ENCODE assay signal across 12 mouse cellular contexts in genomic region chr6:50252690-50253089, GRCm38 (mm10). TPM values are rescaled to one million over a fixed set of nuclear protein-coding genes. Genes with fewer than 3 reads are reported as not detected.
DNase-seq lines count a peak whose midpoint lies in the region; ATAC-seq lines count a peak whose summit lies in the region.
"Had no signal": no experiment of that assay in that cellular context is flagged by ENCODE, and none has a peak within 500 bp of the region (broad histone marks: within the 10 kb centered on the region; RNA-seq: fewer than 3 reads in every experiment).

No protein-coding gene starts in this region.

- H3K27ac ChIP-seq in heart, embryonic 10.5 days: no peak overlapping the region
- no peak overlapping the region for H3K27ac ChIP-seq in forebrain, embryonic 11.5 days (ENCODE audit: low read depth, low read length)
- H3K27ac ChIP-seq: embryonic facial prominence, embryonic 13.5 days; limb, embryonic 13.5 days; neural tube, embryonic 13.5 days; stomach, embryonic 15.5 days had no signal

- no peaks in the 10 kb centered on the region for H3K9me3 ChIP-seq in heart, embryonic 10.5 days
- no peaks in the 10 kb centered on the region for H3K9me3 ChIP-seq in forebrain, embryonic 11.5 days (ENCODE audit: control insufficient read depth, low read length)
- H3K9me3 ChIP-seq: embryonic facial prominence, embryonic 13.5 days; limb, embryonic 13.5 days; neural tube, embryonic 13.5 days; stomach, embryonic 15.5 days had no signal

- H3K27me3 ChIP-seq in heart, embryonic 10.5 days (ENCODE audit: insufficient read depth, poor library complexity, severe bottlenecking): no peaks in the 10 kb centered on the region
- H3K27me3 ChIP-seq in forebrain, embryonic 11.5 days (ENCODE audit: control insufficient read depth, insufficient read depth, low read length): no peaks in the 10 kb centered on the region
- H3K27me3 ChIP-seq: embryonic facial prominence, embryonic 13.5 days; limb, embryonic 13.5 days; neural tube, embryonic 13.5 days; stomach, embryonic 15.5 days had no signal

- DNase-seq in heart, adult 8-10 months (ENCODE audit: low spot score): peak; percentile 24
- DNase-seq in heart, embryonic 10.5 days (ENCODE audit: low spot score): no peak
- DNase-seq in CD4-positive helper T cell, adult 2 months (ENCODE audit: low read depth, low spot score): peak; percentile 63
- DNase-seq in forebrain, embryonic 11.5 days (ENCODE audit: low spot score): no peak
- DNase-seq in MN1 (ENCODE audit: low spot score): no peak
- DNase-seq in cerebellum, postnatal 10 days: no peak

- H3K4me1 ChIP-seq in heart, embryonic 10.5 days: no peaks in the 10 kb centered on the region
- no peaks in the 10 kb centered on the region for H3K4me1 ChIP-seq in forebrain, embryonic 11.5 days (replicated peaks; ENCODE audit: control insufficient read depth, insufficient read depth, low read length)
- H3K4me1 ChIP-seq: limb, embryonic 13.5 days; neural tube, embryonic 13.5 days; stomach, embryonic 15.5 days had no signal

- no peak overlapping the region for H3K9ac ChIP-seq in forebrain, embryonic 11.5 days (ENCODE audit: low read length)
- H3K9ac ChIP-seq: embryonic facial prominence, embryonic 13.5 days; limb, embryonic 13.5 days; neural tube, embryonic 13.5 days; stomach, embryonic 15.5 days had no signal

- 71% methylated on average over 5 of the region's 5 CpGs for WGBS in heart, embryonic 10.5 days
- WGBS in forebrain, embryonic 11.5 days: 86% methylated on average over 5 of the region's 5 CpGs

- peak; percentile 82 for ATAC-seq in inflammation-experienced regulatory T-cells, adult 6 months
- peak; percentile 87 for ATAC-seq in neutrophil, adult 5-6 weeks (ENCODE audit: extremely low read depth, insufficient number of reproducible peaks, low FRiP score, poor library complexity, severe bottlenecking)
- ATAC-seq in forebrain, embryonic 11.5 days (replicated peaks; ENCODE audit: low FRiP score): no peak

- no peak overlapping the region for H3K4me3 ChIP-seq in heart, embryonic 10.5 days
- no peak overlapping the region for H3K4me3 ChIP-seq in forebrain, embryonic 11.5 days (ENCODE audit: low read depth, low read length)
- H3K4me3 ChIP-seq: embryonic facial prominence, embryonic 13.5 days; limb, embryonic 13.5 days; neural tube, embryonic 13.5 days; stomach, embryonic 15.5 days had no signal

- no peak overlapping the region for H3K4me2 ChIP-seq in forebrain, embryonic 11.5 days (ENCODE audit: low read depth, low read length, severe bottlenecking)
- H3K4me2 ChIP-seq: embryonic facial prominence, embryonic 13.5 days; limb, embryonic 13.5 days; neural tube, embryonic 13.5 days; stomach, embryonic 15.5 days had no signal

- no peaks in the 10 kb centered on the region for H3K36me3 ChIP-seq in heart, embryonic 10.5 days
- no peaks in the 10 kb centered on the region for H3K36me3 ChIP-seq in forebrain, embryonic 11.5 days (ENCODE audit: control insufficient read depth, insufficient read depth, low read length)
- H3K36me3 ChIP-seq: embryonic facial prominence, embryonic 13.5 days; limb, embryonic 13.5 days; stomach, embryonic 15.5 days had no signal

RNA-seq across cellular contexts. Expression of gene Gsdme, which starts 11.0 kb away (rescaled TPM):
- under 1 TPM; 0.27 to 0.75 (median 0.55) TPM for total RNA-seq in heart, adult 8-10 months (2022)
- polyA plus RNA-seq in heart, embryonic 10.5 days (2016; fragmentation: Nextera tagmentation; extraction: Ambion mirVana): 29.4 and 36.6 TPM in 2 replicates
- 10 to 100 TPM; 13.9 to 18.5 (median 15.4) TPM for polyA plus RNA-seq in inflammation-experienced regulatory T-cells, adult 6 months (2017; shearing (Covaris generic))
- 60.9 and 63.4 TPM in 2 replicates for total RNA-seq in neutrophil, adult 5-6 weeks (2017)
- 57.6 and 62.3 TPM in 2 replicates for polyA plus RNA-seq in forebrain, embryonic 11.5 days (2014; fragmentation: Nextera tagmentation; extraction: Ambion mirVana)

Comparison
In these comparisons a context has a peak if more than half of its experiments do, and no peak if none do; other contexts are left out.
1. DNase-seq: peak in heart, adult 8-10 months (single experiment) and CD4-positive helper T cell, adult 2 months (single experiment); none in heart, embryonic 10.5 days (single experiment), forebrain, embryonic 11.5 days (single experiment), MN1 (single experiment) and cerebellum, postnatal 10 days (0 of 2).